Mouse (Mus musculus) gastrocnemius, postnatal 10 days (tissue): ENCODE measurements around the gene Nudt19. TPM values are rescaled to one million over a fixed set of nuclear protein-coding genes. Genes with fewer than 3 reads are reported as not detected.
A peak's percentile ranks its signal among the peaks of the same experiment; 100 is the strongest.
"Not testable (repeated sequence)": the region's sequence is repeated elsewhere in the genome, so short reads cannot be mapped to it uniquely, and the experiment has no call there.

ENCODE experiments used
- DNase-seq: peaks from one replicate; pipeline ENCODE4 v3.0.0; 2021; ENCODE audit warnings: mixed read lengths
- total RNA-seq, 2 experiments: library from RNA; stranded (reverse); gene quantifications; 2 replicates each; pipeline ENCODE4 v1.2.3; 2021

Nudt19 gene
- total RNA-seq, 2 experiments from 2014 or later, result 37.0 to 41.8 TPM

DNA sequence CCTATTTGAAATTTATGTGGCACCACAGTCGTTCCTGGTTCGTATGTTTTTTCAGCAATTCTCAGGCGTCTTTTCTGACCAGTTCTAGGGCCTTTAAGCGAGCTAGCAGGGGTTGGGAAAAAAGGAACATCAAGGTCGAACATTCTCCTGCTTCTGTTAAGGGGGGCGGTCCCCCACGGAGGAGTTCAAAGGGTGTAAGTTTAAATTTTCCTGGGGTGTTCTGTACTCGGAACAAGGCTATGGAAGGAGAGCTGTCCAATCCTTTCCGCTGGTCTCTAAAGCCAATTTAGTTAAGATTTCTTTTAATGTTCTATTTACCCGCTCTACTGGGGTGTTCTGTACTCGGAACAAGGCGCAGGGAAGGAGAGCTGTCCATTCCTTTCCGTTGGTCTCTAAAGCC is 9.9 kb upstream of the Nudt19 start:
- DNase-seq, result not testable (repeated sequence)

DNA sequence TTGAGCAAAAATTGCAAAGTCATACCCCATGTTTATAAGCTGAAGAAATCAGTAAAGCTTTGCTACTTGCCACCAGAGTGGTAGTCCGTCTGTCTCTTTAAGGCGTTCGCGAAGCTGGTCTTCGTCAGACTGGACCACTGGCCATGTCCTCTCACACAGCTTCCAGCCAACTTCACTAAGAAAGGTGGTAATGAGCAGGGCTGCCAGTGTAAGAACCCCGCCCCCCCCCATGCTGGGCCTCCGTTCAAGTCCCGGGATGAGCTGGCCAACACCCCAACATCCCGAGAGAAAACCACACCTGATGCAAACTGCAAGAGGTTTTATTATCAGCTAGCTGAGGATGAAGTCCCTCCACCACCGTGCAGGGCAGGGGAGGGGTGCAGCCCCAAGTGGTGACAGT is 8.8 kb upstream of the Nudt19 start:
- DNase-seq, result not testable (repeated sequence)

DNA sequence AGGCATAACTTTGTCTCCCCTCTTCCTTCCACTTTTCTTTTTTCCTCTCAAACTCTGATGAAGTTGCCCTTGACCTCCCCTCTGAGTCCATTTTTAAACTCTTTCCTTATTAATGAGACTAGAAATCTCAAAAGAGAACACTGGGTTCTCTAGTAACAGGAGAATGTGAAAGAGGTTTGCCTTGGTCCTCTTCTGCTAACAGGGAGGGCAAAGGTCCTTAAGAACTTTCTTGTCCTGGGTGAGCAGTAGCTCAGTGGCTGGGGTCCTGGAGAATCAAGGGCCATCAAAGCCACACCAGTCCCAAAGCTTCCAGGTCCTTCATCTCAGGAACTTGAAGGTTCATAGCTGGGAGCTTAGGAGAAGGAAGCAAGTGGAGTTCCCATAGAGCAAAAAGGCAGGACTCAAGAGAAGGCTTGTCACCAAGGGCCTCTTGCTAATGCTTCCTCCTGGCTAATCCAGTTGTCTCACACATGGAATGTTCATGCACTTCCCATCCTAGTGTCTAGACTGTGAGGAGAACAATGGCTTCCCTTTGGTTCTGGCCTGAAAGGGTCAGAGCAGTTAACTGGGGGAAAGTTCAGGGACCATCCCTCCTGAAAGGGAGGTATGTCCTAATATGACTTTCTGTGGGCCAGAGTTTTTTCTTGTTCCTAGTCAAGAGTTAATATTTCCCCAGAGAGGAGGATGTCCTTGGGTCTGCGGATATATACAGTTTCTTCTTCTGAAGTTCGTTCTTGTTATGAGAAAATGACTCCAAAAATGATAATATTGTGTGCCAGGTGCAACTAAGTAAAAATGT is 8.2 kb upstream of the Nudt19 start:
- no peak for DNase-seq

DNA sequence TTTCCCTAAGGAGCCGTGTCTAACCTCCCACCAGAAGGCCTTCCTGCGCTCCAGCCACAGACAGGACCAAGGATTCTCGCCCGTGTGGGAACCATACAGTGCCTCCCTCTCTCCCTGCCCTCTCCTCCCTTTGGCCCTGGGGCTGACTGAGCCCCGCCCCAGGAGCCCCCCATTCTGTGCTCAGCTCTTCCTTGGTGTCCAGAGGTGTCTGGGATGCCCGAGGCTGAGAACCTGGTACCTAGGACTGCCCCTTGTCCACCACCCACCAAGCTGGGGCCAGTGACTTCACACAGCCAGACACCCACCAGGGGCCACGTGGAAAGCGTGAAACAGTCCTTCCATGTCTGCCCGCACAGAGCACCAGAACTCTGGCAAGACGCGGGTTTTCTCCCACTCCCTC is 7.0 kb upstream of the Nudt19 start:
- no peak for DNase-seq

DNA sequence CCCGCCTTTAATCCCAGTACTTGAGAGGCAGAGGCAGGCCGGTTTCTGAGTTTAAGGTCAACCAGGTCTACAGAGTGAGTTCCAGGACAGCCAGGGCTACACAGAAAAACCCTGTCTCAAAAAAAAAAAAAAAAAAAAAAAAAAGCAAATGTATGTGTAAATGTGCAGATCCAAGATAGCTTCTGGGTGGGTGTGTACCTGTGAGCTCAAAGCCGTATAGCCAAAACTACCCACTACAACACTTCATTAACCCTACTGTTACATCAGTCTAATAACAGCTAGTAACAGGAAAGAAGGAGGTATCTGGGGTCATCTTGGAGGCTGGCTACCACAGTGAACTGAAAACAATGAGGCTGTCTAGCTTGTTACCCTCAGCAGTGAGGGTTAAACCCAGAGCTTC is 3.7 kb upstream of the Nudt19 start:
- no peak for DNase-seq

DNA sequence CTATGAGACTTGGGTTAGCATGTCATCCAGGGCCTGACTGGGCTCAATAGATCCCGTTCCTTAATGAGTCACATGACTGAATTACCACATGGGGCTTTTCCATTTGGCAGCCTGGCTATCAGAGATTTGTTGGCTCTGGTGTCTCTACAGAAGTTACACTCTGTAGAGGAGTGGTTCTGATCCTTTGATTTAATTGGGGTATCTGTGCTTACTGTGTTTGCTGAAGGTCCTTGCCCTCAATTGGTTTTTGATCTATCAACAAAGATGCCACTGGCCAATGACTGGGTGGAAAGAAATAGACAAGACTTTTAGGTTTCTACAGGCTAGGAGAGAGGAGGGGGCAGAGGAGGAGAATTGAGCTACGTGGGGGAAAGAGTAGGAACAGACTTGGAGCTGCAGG is 2.6 kb upstream of the Nudt19 start:
- DNase-seq, result no peak

DNA sequence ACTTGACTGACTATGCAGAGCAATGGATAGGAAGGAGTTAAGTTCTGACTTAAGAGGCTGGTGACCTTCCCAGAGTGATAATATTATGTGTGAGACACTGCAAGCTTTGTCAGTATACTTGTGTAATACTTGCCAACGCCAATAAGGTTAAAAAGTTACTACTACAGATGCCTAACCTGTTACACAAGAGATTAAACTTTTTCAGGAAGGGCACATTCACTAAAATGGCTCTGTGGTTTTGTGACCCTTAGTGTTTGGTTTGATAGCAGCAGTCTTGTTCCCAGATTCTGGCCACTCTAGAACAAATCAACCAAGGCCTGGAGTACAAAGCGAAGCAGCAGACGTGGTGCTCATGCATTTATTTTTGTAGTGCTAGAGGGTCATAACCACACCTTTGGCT is 1.5 kb upstream of the Nudt19 start:
- no peak for DNase-seq

DNA sequence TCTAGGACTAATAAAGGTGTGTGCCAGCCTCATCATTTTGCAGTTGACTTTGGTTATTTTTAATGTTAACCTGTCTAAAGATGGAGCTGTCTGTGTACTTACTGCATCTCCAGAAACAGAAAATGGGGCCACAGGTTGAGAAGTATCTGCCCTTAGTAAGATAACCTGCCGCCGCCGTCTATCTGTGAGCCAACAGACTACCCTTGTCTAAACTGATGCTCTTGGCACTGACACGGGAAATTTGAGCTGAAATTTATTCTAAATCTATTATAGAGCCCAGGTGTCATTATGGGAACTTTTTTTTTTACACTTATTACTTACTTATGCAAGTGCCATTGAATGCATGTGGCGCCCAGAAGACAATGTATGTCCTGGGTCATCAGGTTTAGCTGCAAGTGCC is 801 bp upstream of the Nudt19 start:
- DNase-seq, result no peak

DNA sequence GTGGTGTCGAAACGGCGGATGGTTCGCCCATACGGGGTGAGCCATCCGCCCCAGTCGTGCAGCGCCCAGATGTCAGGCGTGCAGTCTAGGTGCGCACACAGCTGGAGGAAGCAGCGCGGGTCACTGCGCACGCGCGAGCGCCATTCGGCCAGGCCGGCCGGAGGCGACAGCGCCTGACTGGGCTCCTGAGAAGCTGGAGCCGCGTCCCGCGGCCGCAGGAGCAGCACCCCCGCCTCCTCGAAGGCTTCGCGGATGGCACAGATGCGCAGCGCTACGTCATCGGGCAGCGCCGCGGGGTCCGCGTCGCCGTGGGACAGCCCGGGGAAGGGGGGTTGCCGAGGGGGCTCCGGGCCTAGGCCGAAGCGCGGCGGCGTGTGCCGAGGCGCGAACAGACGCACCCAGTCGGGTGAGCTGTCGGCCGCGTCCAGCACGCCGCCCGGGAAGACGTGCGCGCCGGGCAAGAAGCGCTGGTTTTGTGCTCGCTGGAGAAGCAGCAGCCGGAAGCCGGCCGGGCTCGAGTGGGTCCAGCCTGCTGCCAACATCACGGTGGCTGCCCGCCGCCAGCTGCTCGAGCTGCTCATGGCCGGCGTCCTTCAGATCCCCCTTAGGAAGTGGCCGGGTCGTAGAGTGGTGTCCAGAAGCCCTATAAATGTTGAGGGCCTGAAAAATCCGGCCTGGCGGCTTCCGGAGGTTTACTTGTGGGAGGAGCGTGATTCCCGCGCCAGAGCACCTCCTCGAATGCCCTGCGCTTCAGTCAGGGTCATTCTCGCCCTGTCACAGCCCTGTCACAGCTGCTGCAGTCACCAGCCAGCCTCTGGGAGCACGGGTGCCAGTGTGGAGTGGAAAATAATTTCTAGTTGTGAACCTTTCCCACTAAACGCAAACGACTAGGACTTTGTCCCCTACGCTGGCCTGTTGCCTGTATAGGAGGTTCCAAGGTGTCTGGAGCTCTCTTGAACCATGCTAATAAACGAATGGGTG is 590 bp downstream of the Nudt19 start:
- peak; percentile 88 for DNase-seq

DNA sequence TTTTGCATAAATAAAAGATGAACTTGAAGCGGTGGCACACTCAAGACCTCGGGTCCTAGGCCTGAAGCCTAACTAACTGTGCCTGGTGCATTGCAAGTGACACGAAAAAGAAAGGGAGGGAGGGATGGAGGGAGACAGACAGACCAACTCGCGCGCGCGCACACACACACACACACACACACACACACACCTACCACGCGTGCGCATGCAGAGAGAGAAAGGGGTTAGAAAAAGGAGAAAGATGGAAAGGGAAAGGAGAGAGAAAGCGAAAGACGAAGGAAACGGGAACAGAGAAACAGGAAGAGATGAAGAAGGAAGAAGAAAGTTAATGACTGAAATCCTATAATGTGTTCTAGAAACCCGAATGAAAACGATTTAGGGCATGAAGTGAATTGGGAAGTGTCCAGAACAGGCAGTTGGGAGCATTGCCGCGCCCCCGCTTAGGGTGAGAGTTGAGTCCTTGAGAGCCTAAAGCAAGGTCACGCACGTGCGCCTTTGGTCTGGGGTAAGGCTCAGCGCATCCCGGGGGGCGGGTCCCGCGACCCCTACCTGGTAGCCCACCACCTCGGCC is 1.4 kb downstream of the Nudt19 start:
- peak; percentile 23 for DNase-seq

DNA sequence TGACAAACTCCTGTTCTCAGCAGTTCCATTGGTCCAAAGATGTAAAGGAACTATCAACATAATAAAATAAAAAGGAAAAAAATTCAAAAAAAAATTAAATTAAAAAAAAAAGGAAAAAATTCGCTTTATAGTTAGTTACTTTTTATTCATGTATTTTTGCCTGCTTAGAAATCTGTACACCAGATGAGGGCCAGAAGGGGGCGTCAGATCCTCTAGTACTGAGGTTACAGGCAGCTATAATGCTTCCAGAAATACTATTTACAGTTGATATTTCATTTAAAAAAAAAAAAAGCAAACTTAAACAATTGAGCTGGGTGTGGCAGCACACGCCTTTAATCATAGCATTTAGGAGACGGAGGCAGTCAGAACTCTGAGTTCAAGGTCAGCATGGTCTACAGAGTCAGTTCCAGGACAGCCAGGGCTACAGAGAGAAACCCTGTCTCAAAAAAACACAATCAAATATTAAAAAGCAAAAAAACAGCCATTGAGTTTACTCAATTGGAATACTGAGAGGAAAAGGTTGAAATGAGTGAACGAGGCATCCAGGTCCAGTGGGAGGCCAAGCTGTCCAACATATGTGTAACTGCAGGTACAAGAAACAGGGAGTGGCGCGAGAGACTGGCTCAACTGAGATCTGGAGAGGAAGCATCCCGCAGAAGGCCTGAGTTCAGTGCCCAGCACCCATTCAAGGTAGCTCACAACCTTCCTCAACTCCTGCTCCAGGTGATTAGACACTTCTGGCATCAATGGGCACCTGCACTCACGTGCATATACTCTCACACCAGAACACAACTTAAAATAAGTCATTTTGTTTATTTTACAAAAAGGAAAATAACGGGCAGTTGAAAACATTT is 2.1 kb downstream of the Nudt19 start:
- peak; percentile 8 for DNase-seq

DNA sequence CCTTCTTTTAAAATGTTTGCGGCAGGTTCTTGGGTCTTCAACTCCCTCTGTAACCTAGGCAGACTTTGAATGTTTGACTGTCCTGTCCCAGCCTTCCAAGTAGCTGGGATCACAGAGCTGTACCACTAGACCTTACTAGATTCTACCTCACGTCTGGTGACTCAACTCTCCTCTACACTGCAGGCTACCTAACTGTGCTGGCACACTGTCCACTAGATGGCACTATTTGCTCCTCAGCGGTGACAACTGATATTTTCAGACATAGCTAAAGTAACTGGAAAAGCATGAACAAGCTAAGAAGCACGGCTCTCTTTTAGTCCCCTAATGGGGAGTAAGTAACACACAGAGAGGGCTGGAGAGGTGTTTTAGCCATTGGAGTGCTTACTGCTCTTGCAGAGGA is 10.2 kb downstream of the Nudt19 start:
- peak; percentile 40 for DNase-seq

DNA sequence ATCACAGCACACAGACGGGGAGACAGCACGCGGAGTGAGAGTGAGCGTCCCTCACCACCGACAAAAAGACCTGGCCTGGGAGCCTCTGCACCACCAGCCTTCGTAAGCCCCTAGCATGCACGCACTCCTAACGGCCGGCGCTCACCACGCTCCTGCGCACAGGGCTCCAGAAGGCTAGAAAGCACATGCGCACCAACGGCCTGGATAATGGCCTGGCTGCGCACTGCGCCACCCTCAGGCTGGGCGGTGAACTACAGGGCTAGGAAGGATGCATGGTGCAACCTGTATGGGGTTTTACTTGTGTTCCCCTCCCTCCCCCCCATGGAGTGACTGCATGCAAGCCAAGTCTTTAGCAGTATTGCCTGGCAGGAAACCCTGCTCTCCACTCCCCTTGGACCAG is 18.5 kb downstream of the Nudt19 start, which contains the start of gene Tdrd12:
Gene Tdrd12, minus strand, starts transcription at position 184 of the 400 bp plus-strand sequence.
- no peak for DNase-seq

DNA sequence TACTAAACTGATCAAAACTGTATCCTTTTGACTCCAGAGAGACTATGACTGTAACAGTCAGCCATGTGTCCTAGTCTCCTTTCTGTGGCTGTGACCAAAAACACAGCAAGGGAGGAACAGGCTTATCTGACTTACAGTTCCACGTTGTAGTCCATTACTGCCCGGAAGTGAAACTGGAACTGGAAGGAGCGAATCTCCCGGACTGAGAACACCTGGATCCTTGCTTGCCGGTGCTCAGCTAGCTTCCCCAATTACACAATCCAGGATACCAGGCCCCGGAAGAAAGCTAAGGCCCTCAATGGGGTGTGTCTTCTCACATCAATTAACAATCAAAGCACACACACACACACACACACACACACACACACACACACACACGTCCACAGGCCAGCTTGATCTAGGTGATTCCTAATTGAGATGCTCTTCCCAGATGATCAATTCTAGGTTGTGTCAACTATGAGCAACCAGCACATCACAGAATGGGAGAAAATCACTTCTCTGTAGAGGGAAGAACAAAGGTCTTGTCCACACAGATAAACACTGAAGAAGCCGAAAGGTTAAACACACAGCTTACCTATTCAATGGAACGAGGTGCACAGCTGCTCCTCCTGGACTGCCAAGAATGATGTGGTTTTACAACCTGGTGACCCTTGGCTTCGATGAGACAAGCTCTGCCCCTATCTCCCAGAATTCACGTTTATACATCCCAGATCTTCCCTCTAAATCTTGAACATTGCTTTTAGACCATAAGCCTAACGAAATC is 20.2 kb downstream of the Nudt19 start:
- DNase-seq, result no peak

DNA sequence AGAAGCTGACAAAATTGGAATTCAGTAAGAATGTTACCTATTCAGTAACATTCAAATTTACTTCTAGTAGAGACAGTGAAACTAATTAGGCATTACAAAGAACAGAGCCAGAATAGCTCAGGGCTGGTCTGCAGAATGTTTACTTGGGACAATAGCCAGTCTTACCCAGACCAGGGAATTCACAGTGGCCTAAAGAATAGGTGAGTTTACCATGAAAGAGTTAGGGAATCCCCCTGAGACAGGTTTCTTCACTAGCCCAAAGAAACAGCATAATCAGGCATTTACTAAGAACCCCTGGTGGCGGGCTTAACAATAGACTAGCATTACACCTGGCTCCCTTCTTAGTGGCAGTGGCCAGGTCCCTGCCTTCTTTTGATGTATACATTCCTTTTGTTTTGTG is 25.6 kb downstream of the Nudt19 start:
- not testable (repeated sequence) for DNase-seq

DNA sequence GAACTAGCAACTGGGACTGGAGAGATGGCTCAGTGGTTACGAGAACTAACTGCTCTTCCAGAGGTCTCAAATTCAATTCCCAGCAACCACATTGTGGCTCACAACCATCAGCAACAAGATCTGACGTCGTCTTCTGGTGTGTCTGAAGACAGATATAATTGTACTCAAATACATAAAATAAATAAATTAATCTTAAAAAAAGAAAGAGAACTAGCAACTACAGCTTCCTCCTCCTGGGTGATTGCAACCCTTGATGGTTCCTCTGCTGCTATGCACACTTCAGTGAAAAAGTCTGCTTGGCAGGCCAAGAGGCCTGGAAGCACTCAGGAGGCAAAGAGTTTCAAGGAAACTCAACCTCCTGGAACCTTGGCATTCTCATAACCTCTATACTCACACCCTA is 26.1 kb downstream of the Nudt19 start:
- DNase-seq, result no peak

DNA sequence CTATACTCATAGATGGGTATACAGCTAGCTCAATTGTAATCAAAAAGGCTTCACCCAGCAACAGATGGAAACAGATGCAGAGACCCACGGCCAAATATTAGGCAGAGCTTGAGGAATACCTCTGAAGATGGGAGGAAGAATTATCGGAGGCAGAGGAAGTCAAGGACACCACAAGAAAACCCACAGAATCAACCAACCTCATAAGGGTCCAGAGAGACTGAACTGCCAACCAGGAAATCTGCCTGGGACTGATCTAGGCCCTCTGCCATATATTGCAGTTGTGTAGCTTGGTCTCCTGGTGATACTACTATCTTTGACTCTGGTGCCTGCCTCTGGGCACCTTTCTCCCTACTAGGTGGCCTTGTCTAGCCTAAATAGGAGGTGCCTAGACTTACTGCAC is 29.3 kb downstream of the Nudt19 start:
- no peak for DNase-seq

DNA sequence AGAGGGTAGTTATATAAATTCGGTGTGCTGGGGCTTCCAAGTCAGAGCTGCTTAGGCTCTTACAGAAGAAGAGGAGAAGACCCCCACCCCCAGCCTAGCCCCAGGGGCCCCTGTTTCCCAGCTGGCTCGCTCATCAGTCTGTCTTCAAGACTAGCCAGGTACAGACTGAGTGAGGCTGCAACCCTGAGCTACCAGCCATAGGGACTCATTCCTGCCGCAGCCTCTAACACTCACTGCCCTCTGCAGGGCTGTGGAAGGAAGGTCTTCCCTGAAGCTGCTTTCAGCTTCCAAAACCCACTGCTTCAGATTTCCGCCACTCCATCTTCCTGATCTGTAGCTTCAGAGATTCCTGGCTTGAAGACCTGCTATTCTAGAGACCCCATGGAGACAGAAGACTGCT is 54.1 kb downstream of the Nudt19 start:
- no peak for DNase-seq

DNA sequence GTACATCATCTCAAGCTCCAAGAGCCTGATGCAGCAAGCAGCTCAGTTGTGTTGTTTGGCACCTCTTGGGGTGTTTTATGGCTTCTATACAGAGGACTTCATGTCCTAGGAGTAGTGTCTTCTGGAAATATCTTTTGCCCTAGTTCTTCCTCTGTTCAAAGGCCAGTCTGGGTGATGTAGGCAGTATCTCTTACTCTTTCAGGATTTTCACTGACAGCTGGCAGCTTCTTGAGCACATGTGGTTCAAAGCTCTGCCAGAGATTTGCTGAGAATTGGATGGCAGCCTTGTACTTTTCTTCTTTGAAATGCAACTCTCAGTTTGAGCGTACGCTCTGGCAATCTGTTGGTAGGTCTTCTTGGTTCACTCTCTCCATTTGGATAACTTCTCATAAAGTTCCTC is 58.6 kb downstream of the Nudt19 start:
- no peak for DNase-seq
